Mouse (Mus musculus): ENCODE results near the gene Dnajc2. TPM values are rescaled to one million over a fixed set of nuclear protein-coding genes. Genes with fewer than 3 reads are reported as not detected.
"Not testable (repeated sequence)": the region's sequence is repeated elsewhere in the genome, so short reads cannot be mapped to it uniquely, and the experiment has no call there.

The Dnajc2 gene
- total RNA-seq, 2 experiments from 2014 or later, result 35.0 to 35.5 TPM

GRCm38 (mm10) chr5:21744651-21745050, 40.4 kb downstream of the Dnajc2 start:
- no peak for DNase-seq (ENCODE audit: low spot score in 2 of 2)

DNA sequence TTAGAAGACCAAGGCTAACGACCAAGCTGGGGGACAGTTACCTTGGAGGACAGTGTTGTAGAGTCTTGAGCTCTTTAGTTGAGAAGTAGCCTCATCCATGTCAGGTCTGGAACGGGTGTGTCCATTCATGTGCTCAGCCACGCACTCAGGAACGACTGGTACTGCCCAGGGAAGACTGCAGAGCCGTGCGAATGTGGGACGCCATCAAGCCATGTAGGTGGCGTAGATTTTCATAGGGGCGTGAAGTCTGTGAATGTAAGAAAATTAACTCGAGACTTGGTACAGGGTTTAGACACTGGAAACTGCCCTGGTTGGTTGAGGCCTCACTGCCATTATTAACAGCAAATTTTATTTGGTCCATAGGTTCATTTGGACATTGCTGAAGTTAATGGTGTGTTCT, 41.4 kb downstream of the Dnajc2 start:
- DNase-seq (ENCODE audit: low spot score in 2 of 2), result no peak

DNA sequence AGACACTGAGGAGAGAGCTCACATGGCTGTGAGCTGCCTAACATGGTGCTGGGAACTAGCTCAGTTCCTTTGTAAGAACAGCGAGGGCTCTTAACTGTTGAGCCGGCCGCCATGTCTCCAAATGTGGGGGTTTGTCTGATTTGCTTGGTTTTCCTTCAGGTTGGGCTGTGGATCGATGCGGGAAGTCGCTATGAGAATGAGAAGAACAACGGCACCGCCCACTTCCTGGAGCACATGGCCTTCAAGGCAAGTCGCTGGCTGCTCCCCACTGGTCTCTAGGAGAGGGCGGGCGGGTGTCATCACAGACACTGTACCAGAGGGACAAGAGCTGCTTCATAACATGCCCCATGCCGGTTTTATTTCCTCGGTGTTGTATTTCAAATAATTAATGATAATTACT, 45.2 kb downstream of the Dnajc2 start:
- no peak for DNase-seq (ENCODE audit: low spot score in 2 of 2)

GRCm38 (mm10) chr5:21739120-21739519, 45.9 kb downstream of the Dnajc2 start:
- no peak for DNase-seq (ENCODE audit: low spot score in 2 of 2)

- DNase-seq (ENCODE audit: low spot score in 2 of 2), result no peak
These were observed 47.4 kb downstream of the Dnajc2 start for GRCm38 (mm10) chr5:21737620-21738019.

- DNase-seq (ENCODE audit: low spot score in 2 of 2), result peak; percentile 86 to 91
These were observed 48.0 kb downstream of the Dnajc2 start, which contains the start of gene Pmpcb for GRCm38 (mm10) chr5:21736956-21737585. Pmpcb (plus strand) TSS chr5:21737141.

GRCm38 (mm10) chr5:21736046-21736445, 49.0 kb downstream of the Dnajc2 start:
- DNase-seq (ENCODE audit: low spot score in 2 of 2), result no peak

GRCm38 (mm10) chr5:21735584-21735983, 49.5 kb downstream of the Dnajc2 start:
- peak; percentile 59 to 81 for DNase-seq (ENCODE audit: low spot score in 2 of 2)

DNA sequence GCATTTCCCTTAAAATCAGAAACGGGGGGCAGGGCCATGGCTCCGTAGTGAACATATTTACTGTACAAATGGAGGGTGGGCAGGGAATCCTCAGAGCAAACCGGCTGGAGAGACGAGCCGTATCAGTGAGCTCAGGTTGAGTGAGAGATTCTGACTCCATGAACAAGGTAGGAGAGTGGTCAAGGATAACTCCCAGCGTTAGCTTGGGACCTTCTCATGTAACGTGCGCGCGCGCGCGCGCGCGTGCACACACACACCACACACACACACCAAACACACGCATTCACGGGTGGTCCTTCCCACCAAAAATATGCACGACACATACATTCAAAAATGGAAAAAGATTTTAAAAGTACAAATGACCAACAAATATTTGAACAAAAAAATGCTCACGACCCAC, 50.0 kb downstream of the Dnajc2 start:
- DNase-seq (ENCODE audit: low spot score in 2 of 2), result no peak

DNA sequence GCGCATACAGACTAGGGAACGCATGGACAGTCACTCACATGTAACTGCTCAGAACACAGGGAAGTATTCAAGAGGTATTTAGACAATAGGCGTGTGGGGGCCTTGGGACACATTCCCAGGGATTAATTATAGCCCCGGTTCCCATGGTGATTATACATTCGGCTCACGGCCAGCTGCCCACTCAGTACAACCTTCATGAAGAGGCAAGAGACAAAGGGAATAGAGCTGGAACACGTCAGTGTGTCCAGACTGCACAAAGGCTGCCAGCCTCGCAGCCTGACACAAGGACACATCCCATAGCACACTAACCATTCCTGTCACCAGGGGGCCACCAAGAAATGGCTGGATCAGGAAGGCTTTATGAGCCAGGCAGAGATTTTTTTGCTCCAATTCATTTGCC, 52.1 kb downstream of the Dnajc2 start:
- peak; percentile 82 to 85 for DNase-seq (ENCODE audit: low spot score in 2 of 2)

DNA sequence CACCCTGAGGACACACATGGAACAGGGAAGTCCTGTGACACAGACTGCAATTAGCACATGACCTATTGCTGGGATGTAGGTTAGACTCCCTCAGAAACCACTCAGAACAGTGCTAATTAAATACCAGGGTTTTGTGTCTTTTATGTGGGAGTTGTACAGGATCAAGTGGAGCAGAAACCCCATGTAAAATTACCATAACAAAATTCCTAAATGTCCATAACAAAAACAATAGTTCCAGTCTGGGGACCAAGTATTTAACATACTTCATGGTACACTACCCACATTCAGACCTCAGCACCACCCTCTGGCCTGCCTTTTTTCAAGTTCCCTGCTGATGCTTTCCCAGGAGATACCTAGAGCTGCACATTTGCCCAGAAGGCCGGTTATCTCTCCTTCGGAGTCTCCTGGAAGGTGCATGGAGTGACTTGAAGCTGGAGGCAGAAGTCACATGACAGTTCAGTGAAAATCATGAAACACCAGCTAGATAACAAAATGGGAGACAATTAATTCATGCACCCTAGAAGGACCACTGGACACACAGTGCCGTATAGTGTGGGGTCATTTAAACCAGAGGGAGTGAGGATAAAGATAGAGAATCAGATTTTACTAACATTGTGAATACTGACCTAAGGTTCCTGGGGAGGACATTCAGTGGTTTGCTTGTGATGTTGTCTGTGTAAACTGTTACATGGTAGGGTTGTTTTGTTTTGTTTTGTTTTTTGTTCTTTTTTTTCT, 52.7 kb downstream of the Dnajc2 start:
- no peak for DNase-seq (ENCODE audit: low spot score in 2 of 2)

DNA sequence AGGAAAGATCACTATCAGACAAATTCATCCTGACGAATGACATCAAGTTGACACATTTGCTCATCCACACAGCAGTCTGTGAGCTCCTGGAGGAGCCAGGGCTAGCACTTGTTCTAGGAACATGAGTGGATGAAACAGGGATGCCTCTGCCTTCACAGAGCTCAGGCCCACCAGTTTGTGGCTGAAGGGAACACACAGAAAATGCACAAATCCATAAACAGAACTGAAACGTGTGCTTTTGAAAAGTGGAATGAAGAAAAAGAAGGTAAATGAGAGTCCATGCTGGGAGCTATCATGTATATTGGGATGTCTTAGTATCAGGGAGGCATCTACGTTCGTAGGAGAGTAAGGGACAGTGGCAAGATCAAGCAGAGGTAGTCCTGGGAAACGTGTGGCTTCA, 55.9 kb downstream of the Dnajc2 start:
- DNase-seq (ENCODE audit: low spot score in 2 of 2), result no peak

GRCm38 (mm10) chr5:21724872-21725271, 60.2 kb downstream of the Dnajc2 start:
- no peak for DNase-seq (ENCODE audit: low spot score in 2 of 2)

DNA sequence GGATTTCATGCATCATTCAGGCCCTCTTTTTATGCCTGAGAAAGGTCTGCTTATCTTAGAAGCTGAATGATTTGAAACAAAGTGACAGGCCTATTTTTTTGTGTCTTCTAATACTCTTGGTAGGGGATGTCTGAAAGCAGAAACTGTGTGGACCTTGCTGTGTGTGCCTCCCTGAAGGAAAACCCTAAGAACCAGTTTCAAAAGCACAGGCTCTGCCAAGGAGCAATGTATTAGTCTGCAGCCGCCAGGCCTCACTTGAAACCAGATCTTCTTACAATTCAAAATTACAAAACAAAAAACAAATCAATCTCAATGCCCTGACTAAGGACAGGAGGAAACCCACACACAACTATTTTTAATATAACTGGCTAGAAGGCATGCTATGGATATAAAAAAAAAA, 60.6 kb downstream of the Dnajc2 start:
- no peak for DNase-seq (ENCODE audit: low spot score in 2 of 2)

DNA sequence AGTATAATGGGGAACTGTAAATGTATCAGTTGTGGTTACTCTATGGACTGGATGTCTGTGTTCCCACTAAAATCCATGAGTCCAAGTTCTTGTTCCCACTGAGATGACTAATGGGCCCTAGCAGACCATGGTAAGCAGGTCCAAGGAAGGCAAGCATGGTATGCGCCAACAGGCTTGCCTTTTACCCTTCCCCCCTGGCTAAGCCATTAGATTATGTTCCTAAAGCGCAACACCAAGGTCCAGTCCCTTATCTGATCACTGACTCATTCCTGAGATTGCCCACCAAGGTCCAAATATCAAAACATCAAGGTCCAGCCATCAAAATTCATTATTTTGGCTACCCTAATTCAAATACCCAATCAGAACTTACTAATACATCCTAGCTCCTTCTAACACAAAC, 65.8 kb downstream of the Dnajc2 start:
- no peak for DNase-seq (ENCODE audit: low spot score in 2 of 2)

DNA sequence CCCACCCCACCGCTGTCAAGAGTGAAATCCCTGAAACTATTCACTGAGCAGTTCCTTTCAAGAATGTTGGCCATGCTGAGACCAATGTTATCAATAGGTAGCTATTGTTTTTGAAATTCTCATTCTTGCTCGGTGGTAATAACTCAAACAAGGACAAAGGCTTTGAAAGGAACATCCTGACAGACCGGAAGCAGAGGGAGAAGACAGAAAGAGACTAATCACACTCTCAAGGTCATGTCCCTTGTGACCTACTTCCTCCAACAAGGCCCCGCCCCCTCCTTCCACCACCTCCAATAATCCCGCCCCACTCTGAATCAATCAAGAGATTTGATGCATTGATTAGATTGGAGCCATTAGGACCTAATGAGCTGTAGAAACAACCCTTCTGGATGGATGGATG, 66.5 kb downstream of the Dnajc2 start:
- DNase-seq (ENCODE audit: low spot score in 2 of 2), result no peak

DNA sequence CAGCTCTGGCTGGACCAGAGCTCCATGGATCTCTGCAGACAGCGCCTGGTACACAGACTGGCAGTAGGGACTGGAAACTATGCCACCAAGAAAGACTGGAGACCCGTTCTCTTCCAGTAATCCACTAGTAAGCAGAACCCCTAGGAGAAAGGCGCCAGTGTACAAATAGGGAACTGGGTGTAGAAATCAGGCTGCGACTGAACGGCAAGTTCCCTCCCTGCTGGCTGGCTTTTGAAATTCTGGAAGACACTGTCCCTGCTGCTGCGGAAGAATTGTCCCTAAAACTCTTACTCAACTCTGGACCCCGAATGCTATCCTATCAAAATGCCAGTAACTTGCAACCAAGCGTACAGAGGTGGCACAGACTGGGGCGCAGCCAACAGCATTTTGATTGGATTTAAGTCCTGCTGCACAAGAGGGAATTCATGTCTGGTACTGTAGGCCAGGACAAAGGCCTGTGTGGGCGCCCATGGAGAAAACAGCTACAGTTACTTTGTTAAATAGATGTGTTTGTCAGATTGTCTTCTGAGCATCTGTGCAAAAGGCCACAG, 67.8 kb downstream of the Dnajc2 start:
- no peak for DNase-seq (ENCODE audit: low spot score in 2 of 2)

GRCm38 (mm10) chr5:21714447-21714846, 70.6 kb downstream of the Dnajc2 start:
- DNase-seq (ENCODE audit: low spot score in 2 of 2), result no peak

DNA sequence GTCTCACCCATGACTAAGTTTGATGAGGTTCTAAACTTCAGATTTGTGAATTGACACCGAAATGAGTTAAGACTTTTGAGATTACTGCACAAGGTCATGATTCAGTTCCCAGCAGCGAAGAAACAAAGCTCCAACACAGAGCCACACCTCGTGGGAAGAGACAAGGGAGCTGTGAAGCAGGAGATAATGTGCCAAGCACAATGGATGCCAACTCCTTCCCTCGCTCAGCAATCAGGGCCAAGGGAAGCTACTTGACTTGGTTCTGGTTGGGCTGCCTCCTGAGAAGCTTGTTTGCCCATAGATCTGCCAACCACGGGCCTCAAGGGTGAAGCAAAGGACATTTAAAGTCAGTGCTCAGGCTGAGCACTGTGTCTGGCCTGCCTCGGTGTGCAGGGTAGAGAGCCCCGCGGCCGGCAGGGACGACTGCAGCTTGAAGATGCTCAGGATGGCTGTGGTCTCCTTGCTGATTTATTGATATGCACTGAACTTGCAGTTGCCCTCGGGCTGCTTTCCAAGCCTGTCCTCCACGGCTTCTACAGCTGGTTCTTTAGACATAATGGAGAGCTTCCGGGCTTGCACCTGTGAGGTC, 72.8 kb downstream of the Dnajc2 start:
- DNase-seq (ENCODE audit: low spot score in 2 of 2), result no peak

DNA sequence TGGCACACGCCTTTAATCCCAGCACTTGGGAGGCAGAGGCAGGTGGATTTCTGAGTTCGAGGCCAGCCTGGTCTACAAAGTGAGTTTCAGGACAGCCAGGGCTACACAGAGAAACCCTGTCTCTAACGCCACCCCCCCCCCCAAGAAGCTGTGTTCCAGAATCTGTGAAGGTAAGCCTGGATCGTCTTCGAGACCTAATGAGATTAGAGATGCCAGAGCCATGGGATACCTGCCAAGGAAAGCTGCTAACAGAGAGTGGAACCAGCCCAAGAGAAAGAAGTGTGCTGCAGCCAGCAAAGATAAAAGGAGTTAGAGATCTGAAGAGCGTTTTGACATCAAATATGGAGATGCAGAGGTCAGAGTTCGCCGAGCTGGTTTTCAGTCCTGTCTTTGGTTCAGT, 77.0 kb downstream of the Dnajc2 start:
- DNase-seq (ENCODE audit: low spot score in 2 of 2), result not testable (repeated sequence)
